Mouse (Mus musculus): ENCODE measurements at regions not wholly inside any gene's neighbourhood (a gene's known extent, or its start where the extent isn't known, plus 50 kb on each side); places are given as distances from the start of the nearest gene placed in this dataset.

GRCm38 (mm10) chr12:54577235-54577634 is 79.1 kb downstream of the Sptssa start:
- no peaks in the 10 kb centered on the region for H3K9me3 ChIP-seq
- H3K36me3 ChIP-seq = no peaks in the 10 kb centered on the region
- no peaks in the 10 kb centered on the region for H3K27me3 ChIP-seq
- 30% methylated on average over 5 of the region's 5 CpGs for WGBS
- no peak overlapping the region for H3K4me3 ChIP-seq (replicated peaks)
- no peak overlapping the region for H3K4me2 ChIP-seq (replicated peaks)
- no peak overlapping the region for H3K9ac ChIP-seq (replicated peaks)
- H3K27ac ChIP-seq = no peak overlapping the region
- no peaks in the 10 kb centered on the region for H3K4me1 ChIP-seq (replicated peaks)
- ATAC-seq = no peak

DNA sequence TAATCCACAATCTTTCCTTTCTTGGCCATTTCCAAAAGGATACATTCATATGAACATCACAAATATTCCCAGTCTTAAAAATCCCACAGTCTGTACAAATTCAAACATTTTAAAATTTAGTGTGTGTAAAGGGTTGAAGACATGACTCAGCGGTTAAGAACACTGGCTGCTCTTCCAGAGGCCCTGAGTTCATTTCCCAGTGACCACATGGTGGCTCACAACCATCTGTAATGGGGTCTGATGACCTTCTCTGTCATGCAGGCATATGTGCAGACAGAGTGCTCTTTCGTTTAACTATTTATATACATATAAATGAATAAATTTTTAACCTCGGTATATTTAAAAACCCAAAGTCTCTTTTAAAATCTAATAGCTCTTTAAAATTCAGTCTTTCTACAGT is 79.6 kb downstream of the Sptssa start:
- no peak for ATAC-seq
- H3K4me3 ChIP-seq (replicated peaks) = no peak overlapping the region
- H3K36me3 ChIP-seq = no peaks in the 10 kb centered on the region
- no peak overlapping the region for H3K9ac ChIP-seq (replicated peaks)
- H3K9me3 ChIP-seq = no peaks in the 10 kb centered on the region
- no peaks in the 10 kb centered on the region for H3K27me3 ChIP-seq
- 86% methylated on average over 3 of the region's 3 CpGs for WGBS
- H3K4me1 ChIP-seq (replicated peaks) = no peaks in the 10 kb centered on the region
- no peak overlapping the region for H3K4me2 ChIP-seq (replicated peaks)
- no peak overlapping the region for H3K27ac ChIP-seq

GRCm38 (mm10) chr12:54572866-54573265 is 83.5 kb downstream of the Sptssa start:
- Histone ChIP-seq H3K4me1 (replicated peaks) (no peaks in the 10 kb centered on the region), H3K36me3 (no peaks in the 10 kb centered on the region), H3K9me3 (no peaks in the 10 kb centered on the region), H3K4me2 (replicated peaks) (no peak overlapping the region), H3K27me3 (no peaks in the 10 kb centered on the region), H3K27ac (no peak overlapping the region), H3K9ac (replicated peaks) (no peak overlapping the region), H3K4me3 (replicated peaks) (no peak overlapping the region)
- 89% methylated on average over 8 of the region's 8 CpGs for WGBS
- ATAC-seq = no peak

GRCm38 (mm10) chr12:54568078-54568931 is 88.1 kb downstream of the Sptssa start:
- Histone ChIP-seq H3K9me3 (no peaks in the 10 kb centered on the region), H3K4me2 (replicated peaks) (no peak overlapping the region), H3K27me3 (no peaks in the 10 kb centered on the region), H3K36me3 (no peaks in the 10 kb centered on the region), H3K9ac (replicated peaks) (no peak overlapping the region), H3K27ac (no peak overlapping the region), H3K4me3 (replicated peaks) (no peak overlapping the region), H3K4me1 (replicated peaks) (no peaks in the 10 kb centered on the region)
- ATAC-seq = no peak
- 78% methylated on average over 6 of the region's 6 CpGs for WGBS

- no peak overlapping the region for H3K27ac ChIP-seq
- no peaks in the 10 kb centered on the region for H3K27me3 ChIP-seq
- no peak overlapping the region for H3K4me3 ChIP-seq (replicated peaks)
- 91% methylated on average over 3 of the region's 3 CpGs for WGBS
- H3K9me3 ChIP-seq = no peaks in the 10 kb centered on the region
- H3K36me3 ChIP-seq = no peaks in the 10 kb centered on the region
- no peak for ATAC-seq
- H3K4me1 ChIP-seq (replicated peaks) = no peaks in the 10 kb centered on the region
- H3K4me2 ChIP-seq (replicated peaks) = no peak overlapping the region
- no peak overlapping the region for H3K9ac ChIP-seq (replicated peaks)
Observed at GRCm38 (mm10) chr12:54567426-54567790, 89.0 kb downstream of the Sptssa start.

DNA sequence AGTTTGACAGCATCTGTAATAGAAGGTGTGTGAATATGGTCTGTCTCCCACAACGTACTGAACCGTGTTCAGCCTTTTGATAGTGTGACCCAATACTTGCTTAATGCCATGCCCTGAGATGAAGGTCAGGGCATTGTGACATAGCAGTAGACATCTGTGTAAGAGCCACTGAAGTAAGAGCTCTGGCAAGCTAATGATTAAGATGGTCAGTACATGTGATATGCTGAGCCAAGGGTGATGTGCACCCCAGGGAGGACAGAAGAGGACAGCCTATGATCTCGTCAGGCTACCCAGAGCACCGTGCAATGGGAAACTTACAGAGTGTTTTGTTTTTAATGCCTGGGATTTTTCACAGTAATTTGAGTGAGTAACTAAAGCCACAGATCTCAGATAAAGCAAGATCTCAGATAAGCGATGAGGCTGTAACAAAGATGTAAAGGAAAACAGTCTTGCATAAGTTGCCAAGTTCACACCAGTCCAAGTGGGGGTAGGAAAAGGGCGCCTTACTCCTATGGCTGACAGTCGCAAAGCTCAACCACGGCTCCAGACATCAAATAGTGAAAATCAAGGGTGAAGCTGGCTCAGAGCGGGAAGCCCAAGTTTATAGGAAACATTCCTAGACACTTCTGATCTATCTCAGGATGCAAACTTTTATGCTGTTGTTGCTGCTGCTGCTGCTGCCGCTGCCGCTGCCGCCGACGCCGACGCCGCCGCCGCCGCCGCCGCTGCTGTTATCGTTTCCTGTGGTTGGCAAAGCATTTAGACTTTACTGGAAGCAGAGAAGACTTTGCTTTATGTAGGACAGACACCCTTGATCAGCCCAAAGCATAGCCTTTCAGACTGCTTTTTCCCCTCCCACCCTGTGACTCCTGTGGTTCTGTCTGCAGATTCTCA is 89.6 kb downstream of the Sptssa start:
- Histone ChIP-seq H3K4me2 (replicated peaks) (no peak overlapping the region), H3K9ac (replicated peaks) (no peak overlapping the region), H3K4me3 (replicated peaks) (no peak overlapping the region), H3K9me3 (no peaks in the 10 kb centered on the region), H3K36me3 (no peaks in the 10 kb centered on the region), H3K27ac (no peak overlapping the region), H3K4me1 (replicated peaks) (no peaks in the 10 kb centered on the region), H3K27me3 (no peaks in the 10 kb centered on the region)
- 93% methylated on average over 23 of the region's 23 CpGs for WGBS
- no peak for ATAC-seq

GRCm38 (mm10) chr12:54561981-54562380 is 94.4 kb downstream of the Sptssa start:
- WGBS = 92% methylated on average over 4 of the region's 4 CpGs
- Histone ChIP-seq H3K4me1 (replicated peaks) (no peaks in the 10 kb centered on the region), H3K9ac (replicated peaks) (no peak overlapping the region), H3K27me3 (no peaks in the 10 kb centered on the region), H3K4me2 (replicated peaks) (no peak overlapping the region), H3K4me3 (replicated peaks) (no peak overlapping the region), H3K27ac (no peak overlapping the region), H3K9me3 (no peaks in the 10 kb centered on the region), H3K36me3 (no peaks in the 10 kb centered on the region)
- no peak for ATAC-seq

GRCm38 (mm10) chr12:54558106-54558505 is 98.3 kb downstream of the Sptssa start:
- H3K36me3 ChIP-seq = no peaks in the 10 kb centered on the region
- no peak overlapping the region for H3K27ac ChIP-seq
- WGBS = 54% methylated on average over 2 of the region's 2 CpGs
- H3K4me1 ChIP-seq (replicated peaks) = no peaks in the 10 kb centered on the region
- H3K4me3 ChIP-seq (replicated peaks) = no peak overlapping the region
- H3K27me3 ChIP-seq = no peaks in the 10 kb centered on the region
- no peaks in the 10 kb centered on the region for H3K9me3 ChIP-seq
- H3K4me2 ChIP-seq (replicated peaks) = no peak overlapping the region
- H3K9ac ChIP-seq (replicated peaks) = no peak overlapping the region
- peak; percentile 65; the same call in 1 of the 2 replicates for ATAC-seq

GRCm38 (mm10) chr12:54549659-54550058 is 106.7 kb downstream of the Sptssa start:
- Histone ChIP-seq H3K4me3 (replicated peaks) (no peak overlapping the region), H3K27me3 (no peaks in the 10 kb centered on the region), H3K36me3 (no peaks in the 10 kb centered on the region), H3K4me2 (replicated peaks) (no peak overlapping the region), H3K4me1 (replicated peaks) (peaks cover 13% of the 10 kb centered on the region), H3K9ac (replicated peaks) (no peak overlapping the region), H3K27ac (no peak overlapping the region), H3K9me3 (no peaks in the 10 kb centered on the region)
- WGBS = 92% methylated on average over 9 of the region's 9 CpGs
- no peak for ATAC-seq

DNA sequence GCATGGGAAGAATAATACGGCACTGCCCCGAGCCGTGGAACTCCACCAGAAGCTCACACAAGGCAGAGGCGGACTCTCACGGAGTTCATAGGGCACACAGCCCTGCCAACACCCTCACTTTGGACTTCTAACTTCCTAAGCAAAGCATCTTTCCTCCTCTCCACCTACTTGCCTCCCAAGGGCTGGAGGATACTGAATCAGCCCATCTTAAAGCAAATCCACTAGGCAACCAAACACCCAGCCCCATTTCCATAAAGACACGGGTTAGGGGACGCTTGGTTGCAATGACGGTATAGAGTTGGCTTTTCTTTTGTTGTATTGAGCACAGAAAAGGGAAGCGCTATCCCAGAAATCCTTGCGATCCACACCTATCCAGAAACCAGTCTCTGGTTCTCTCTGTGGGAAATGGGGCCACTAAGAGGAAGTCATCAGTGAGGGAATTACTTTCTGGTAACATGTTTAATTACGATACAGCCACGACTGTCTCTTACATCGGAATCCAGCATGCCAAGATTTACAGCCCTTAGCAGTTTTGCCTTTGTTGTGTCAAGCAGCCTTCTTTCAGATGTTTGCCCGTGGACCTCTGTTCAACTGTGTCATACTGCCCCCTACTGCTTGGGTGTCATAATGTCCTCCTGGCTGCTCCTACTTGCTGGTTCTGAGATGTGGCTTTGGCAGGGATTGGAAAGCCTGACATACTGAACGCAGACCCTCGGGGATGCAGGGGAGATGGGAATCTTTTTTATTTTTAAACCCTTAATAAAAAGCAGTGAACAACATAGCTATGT is 110.4 kb downstream of the Sptssa start:
- Histone ChIP-seq H3K4me3 (replicated peaks) (no peak overlapping the region), H3K4me1 (replicated peaks) (peaks cover 13% of the 10 kb centered on the region), H3K36me3 (no peaks in the 10 kb centered on the region), H3K27me3 (no peaks in the 10 kb centered on the region), H3K4me2 (replicated peaks) (peak overlapping the region; percentile 33), H3K9ac (replicated peaks) (no peak overlapping the region), H3K27ac (peak overlapping the region; percentile 40; the same call in 1 of the 2 replicates), H3K9me3 (no peaks in the 10 kb centered on the region)
- peak; percentile 77 for ATAC-seq
- WGBS = 29% methylated on average over 16 of the region's 16 CpGs

DNA sequence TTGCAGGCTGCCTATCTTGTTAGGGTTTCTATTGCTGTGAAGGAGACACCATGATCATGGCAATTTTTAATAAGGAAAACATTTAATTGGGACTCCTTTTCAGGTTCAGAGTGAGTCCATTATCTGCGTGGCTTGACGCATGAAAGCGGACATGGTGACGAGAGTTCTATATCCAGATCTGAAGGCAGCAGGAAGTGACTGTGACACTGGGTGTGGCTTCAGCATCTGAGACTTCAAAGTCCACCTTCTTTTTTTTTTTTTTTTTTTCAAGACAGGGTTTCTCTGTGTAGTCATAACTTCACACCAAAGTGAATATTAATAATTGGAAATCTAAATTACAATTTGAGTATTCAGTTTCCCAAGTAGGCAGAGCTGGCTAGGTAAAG is 118.1 kb downstream of the Sptssa start:
- no peak overlapping the region for H3K27ac ChIP-seq
- no peak for ATAC-seq
- WGBS = 91% methylated on average over 4 of the region's 4 CpGs

More for the DNA sequence above, 118.1 kb downstream of the Sptssa start:
- H3K4me3 ChIP-seq (replicated peaks) = no peak overlapping the region
- H3K9ac ChIP-seq (replicated peaks) = no peak overlapping the region
- no peaks in the 10 kb centered on the region for H3K9me3 ChIP-seq
- peaks cover 14% of the 10 kb centered on the region; the same call in 1 of the 2 replicates for H3K4me1 ChIP-seq (replicated peaks)
- no peaks in the 10 kb centered on the region for H3K36me3 ChIP-seq
- H3K4me2 ChIP-seq (replicated peaks) = no peak overlapping the region
- no peaks in the 10 kb centered on the region for H3K27me3 ChIP-seq

Data from midbrain, embryonic 13.5 days (tissue).